Mouse (Mus musculus) spleen, adult 12 weeks (tissue): ENCODE measurements around the gene Tspan6.

Experiments
- DNase-seq: peaks from one replicate; pipeline ENCODE4 v3.0.0; 2022; ENCODE audit warnings: low spot score

Gene Tspan6

GRCm38 (mm10) chrX:133898014-133898542 lies at the start of gene Tspan6:
Gene Tspan6 (minus strand): TSS chrX:133898429.
- peak; percentile 11 for DNase-seq

GRCm38 (mm10) chrX:133947427-133947826 lies 49.2 kb upstream of the Tspan6 start:
- no peak for DNase-seq

- DNase-seq = no peak
These were observed 41.3 kb upstream of the Tspan6 start for GRCm38 (mm10) chrX:133939561-133939960.

GRCm38 (mm10) chrX:133936605-133937225 lies 38.5 kb upstream of the Tspan6 start:
- DNase-seq = no peak

- DNase-seq = no peak
These were observed 33.2 kb upstream of the Tspan6 start for GRCm38 (mm10) chrX:133931302-133932013.

- no peak for DNase-seq
These were observed 28.5 kb upstream of the Tspan6 start for GRCm38 (mm10) chrX:133926760-133927159.

- no peak for DNase-seq
These were observed 23.0 kb upstream of the Tspan6 start for GRCm38 (mm10) chrX:133921187-133921586.

GRCm38 (mm10) chrX:133914219-133914618 lies 16.0 kb upstream of the Tspan6 start:
- no peak for DNase-seq

GRCm38 (mm10) chrX:133913006-133913405 lies 14.8 kb upstream of the Tspan6 start:
- DNase-seq = no peak

GRCm38 (mm10) chrX:133911397-133912103 lies 13.3 kb upstream of the Tspan6 start:
- DNase-seq = no peak

- DNase-seq = no peak
These were observed 10.0 kb upstream of the Tspan6 start, which contains the start of gene Srpx2 for GRCm38 (mm10) chrX:133908261-133908660. Gene Srpx2 (plus strand): TSS chrX:133908426.

- DNase-seq = no peak
These were observed 10.1 kb downstream of the Tspan6 start for GRCm38 (mm10) chrX:133888111-133888510.

GRCm38 (mm10) chrX:133887308-133887707 lies 10.9 kb downstream of the Tspan6 start:
- no peak for DNase-seq

- DNase-seq = no peak
These were observed 28.5 kb downstream of the Tspan6 start for GRCm38 (mm10) chrX:133869743-133870142.

GRCm38 (mm10) chrX:133853637-133854036 lies 44.6 kb downstream of the Tspan6 start:
- DNase-seq = no peak

GRCm38 (mm10) chrX:133850680-133851079 lies 47.5 kb downstream of the Tspan6 start, which contains the start of gene Tnmd:
Gene Tnmd (plus strand): TSS chrX:133850980.
- no peak for DNase-seq
